Mouse (Mus musculus): ENCODE measurements around the gene Slc6a9. TPM values are rescaled to one million over a fixed set of nuclear protein-coding genes. Genes with fewer than 3 reads are reported as not detected.
A peak's percentile ranks its signal among the peaks of the same experiment; 100 is the strongest.

Slc6a9 gene
- polyA plus RNA-seq, 1 experiment, result 197 TPM

DNA sequence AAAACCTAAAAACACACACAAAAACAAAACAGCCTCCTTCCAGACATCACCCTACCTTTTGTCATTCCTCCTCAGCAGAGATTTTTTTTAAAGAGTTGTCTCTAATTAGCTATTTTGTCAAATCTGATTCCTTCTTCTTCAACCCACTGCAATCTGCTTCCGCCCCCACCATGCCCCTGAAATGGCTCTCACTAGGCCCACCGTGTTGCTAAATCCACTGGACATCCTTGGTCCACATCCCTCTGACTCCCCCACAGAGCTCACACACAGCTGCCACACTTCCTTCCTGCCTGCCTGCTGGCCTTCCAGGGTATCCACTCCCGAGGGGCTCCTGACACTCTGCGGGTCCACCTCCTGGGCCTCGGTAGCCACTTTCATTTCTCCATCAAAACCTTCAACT lies 44.4 kb downstream of the Slc6a9 start:
- no peaks in the 10 kb centered on the region for H3K27me3 ChIP-seq (ENCODE audit: control insufficient read depth, insufficient read depth, low read length)
- no peak for DNase-seq
- 63% methylated on average over 5 of the region's 5 CpGs for WGBS
- no peak overlapping the region for H3K4me3 ChIP-seq (replicated peaks; ENCODE audit: insufficient read depth, low read depth, low read length)
- 0 out of 2 replicates have a peak, but pooled peaks cover 3% of the 10 kb centered on the region for H3K4me1 ChIP-seq (ENCODE audit: control insufficient read depth, insufficient read depth, low read length)
- H3K27ac ChIP-seq (ENCODE audit: insufficient read depth, low read length), result no peak overlapping the region
- TF ChIP-seq CTCF (IDR thresholded peaks at IDR 0.05; ENCODE audit: borderline replicate concordance, insufficient read depth, low read depth, low read length), result no peak
- TF ChIP-seq POLR2A (IDR thresholded peaks at IDR 0.05; ENCODE audit: borderline replicate concordance, insufficient read depth, low read length), result no peak

DNA sequence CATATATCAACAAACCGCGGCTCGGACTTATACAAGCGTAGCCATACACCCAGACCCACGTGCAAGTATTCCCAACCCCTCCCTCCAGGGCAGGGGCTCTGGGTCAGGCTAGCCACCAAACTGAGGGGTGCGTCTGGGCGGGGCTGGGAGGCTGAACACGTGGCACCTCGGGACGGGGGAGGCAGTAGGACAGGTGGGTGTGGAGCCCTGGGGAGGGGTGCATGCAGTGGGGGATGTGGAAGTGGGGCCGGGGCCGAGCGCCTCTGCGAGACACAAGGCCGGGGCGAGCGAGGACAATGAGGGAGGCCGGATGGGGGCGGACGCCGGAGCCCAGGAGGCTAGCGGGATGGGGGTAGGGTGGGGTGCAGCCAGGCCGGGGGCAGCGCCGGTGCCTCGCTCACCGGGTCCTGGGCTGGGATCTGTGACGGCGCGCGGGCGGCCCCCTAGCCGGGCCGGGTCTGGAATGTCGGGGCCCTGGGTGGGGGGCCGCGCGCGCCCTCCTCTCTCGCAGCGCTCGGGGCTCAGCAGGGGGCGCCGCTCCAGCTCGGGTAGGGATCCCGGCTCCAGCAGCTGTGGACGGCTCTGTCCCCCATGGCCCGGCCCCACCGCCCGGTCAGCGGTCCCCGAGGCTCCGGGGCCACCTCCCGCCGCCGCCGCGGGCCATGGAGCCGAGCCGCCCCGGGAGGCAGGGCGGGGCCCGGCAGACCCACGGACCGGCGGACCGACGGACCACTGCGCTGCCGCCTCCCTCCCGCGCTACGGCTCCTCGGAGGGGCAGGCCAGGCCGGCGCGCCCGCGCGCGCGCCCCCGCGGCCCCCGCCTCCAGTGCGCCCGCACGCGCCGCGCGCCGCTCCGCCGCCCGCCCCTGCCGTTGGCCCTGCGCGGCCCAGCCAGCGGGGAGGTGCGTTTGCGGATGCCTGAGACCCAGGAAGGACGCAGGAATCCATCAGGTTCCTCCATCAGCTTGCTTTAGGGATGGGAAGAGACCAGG lies 48.7 kb downstream of the Slc6a9 start, which contains the start of gene B4galt2:
B4galt2 (minus strand) TSS at position 787 of the 991 bp plus-strand sequence.
- WGBS, result under 1% methylated on average over 80 of the region's 103 CpGs
- peak within 1 kb of the TSS; percentile 74 for H3K27ac ChIP-seq (ENCODE audit: insufficient read depth, low read length)
- H3K4me3 ChIP-seq (replicated peaks; ENCODE audit: insufficient read depth, low read depth, low read length), result peak within 1 kb of the TSS; percentile 77
- no peaks in the 10 kb centered on the region for H3K27me3 ChIP-seq (ENCODE audit: control insufficient read depth, insufficient read depth, low read length)
- H3K4me1 ChIP-seq (ENCODE audit: control insufficient read depth, insufficient read depth, low read length), result peaks cover 16% of the 10 kb centered on the region
- TF ChIP-seq POLR2A (IDR thresholded peaks at IDR 0.05; ENCODE audit: borderline replicate concordance, insufficient read depth, low read length), result peak; percentile 49; the same call in 1 of the 2 replicates
- no peak for TF ChIP-seq CTCF (IDR thresholded peaks at IDR 0.05; ENCODE audit: borderline replicate concordance, insufficient read depth, low read depth, low read length)
- DNase-seq, result peak; percentile 70 to 71

DNA sequence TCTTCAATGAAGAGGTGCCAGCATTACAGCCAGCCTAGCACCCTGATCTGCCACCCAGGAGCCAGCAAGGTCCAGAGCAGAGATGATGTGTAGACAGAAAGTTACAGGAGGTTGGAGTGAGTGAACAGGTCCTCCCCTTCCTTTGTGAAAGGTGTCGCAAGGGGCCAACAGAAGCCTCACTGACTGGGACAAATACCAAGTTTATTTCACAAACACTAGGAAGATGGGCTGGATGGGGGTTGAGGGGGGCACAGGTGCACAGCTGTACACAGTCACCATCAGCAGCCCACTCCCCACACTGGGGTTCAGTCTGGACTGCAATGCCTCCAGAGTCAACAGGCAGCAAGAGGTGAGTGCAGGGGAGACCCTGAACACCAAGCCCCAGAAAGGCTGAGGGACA lies 49.8 kb downstream of the Slc6a9 start:
- TF ChIP-seq POLR2A (IDR thresholded peaks at IDR 0.05; ENCODE audit: borderline replicate concordance, insufficient read depth, low read length) (no peak), CTCF (IDR thresholded peaks at IDR 0.05; ENCODE audit: borderline replicate concordance, insufficient read depth, low read depth, low read length) (no peak)
- WGBS, result 75% methylated on average over 1 of the region's 1 CpGs
- no peaks in the 10 kb centered on the region for H3K27me3 ChIP-seq (ENCODE audit: control insufficient read depth, insufficient read depth, low read length)
- H3K4me3 ChIP-seq (replicated peaks; ENCODE audit: insufficient read depth, low read depth, low read length), result no peak overlapping the region
- H3K27ac ChIP-seq (ENCODE audit: insufficient read depth, low read length), result no peak overlapping the region
- no peak for DNase-seq
- H3K4me1 ChIP-seq (ENCODE audit: control insufficient read depth, insufficient read depth, low read length), result peaks cover 16% of the 10 kb centered on the region

DNA sequence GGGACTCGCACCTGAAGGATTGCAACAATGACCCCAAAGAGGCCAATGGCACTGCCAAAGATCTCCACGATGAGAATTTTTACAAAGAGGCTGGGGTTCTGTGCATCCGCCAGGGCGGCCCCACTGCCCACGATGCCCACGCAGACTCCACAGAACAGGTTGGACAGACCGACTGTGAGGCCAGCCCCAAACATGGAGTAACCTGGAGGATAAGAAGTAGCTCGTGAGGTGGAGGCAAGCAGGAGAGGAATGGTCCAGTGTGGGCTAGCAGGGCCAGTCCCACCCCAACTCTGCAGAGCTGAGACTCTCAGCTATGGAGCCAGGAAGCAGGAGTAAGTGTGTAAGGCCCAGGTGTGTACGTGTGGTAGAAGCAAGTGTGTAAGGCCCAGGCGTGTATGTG lies 50.8 kb downstream of the Slc6a9 start:
- Histone ChIP-seq H3K27ac (ENCODE audit: insufficient read depth, low read length) (no peak overlapping the region), H3K4me3 (replicated peaks; ENCODE audit: insufficient read depth, low read depth, low read length) (no peak overlapping the region), H3K4me1 (ENCODE audit: control insufficient read depth, insufficient read depth, low read length) (peaks cover 16% of the 10 kb centered on the region), H3K27me3 (ENCODE audit: control insufficient read depth, insufficient read depth, low read length) (no peaks in the 10 kb centered on the region)
- TF ChIP-seq POLR2A (IDR thresholded peaks at IDR 0.05; ENCODE audit: borderline replicate concordance, insufficient read depth, low read length), result no peak
- no peak for TF ChIP-seq CTCF (IDR thresholded peaks at IDR 0.05; ENCODE audit: borderline replicate concordance, insufficient read depth, low read depth, low read length)
- no peak for DNase-seq
- 94% methylated on average over 10 of the region's 10 CpGs for WGBS

DNA sequence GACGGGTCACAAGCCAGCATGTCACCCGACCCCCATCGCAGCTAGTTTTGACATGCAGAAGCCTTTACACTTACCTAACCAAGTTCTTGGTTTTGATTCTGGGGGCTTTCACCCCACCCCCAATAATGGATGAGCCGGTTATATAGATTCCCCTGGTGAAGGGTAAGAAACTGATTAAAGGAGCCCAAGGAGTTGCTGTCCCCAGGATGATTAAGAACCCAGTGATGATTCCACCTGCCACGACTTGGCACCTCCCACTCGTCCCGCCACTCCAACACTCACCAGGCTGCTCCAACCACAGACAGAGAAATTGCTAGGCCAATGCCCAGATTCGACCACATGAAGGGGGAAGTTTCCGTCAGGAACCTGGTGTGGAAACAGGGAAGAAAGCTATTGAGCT lies 51.7 kb downstream of the Slc6a9 start:
- H3K27me3 ChIP-seq (ENCODE audit: control insufficient read depth, insufficient read depth, low read length), result no peaks in the 10 kb centered on the region
- 56% methylated on average over 9 of the region's 9 CpGs for WGBS
- H3K4me3 ChIP-seq (replicated peaks; ENCODE audit: insufficient read depth, low read depth, low read length), result peak overlapping the region; percentile 93
- no peak for DNase-seq
- H3K27ac ChIP-seq (ENCODE audit: insufficient read depth, low read length), result no peak overlapping the region
- TF ChIP-seq POLR2A (IDR thresholded peaks at IDR 0.05; ENCODE audit: borderline replicate concordance, insufficient read depth, low read length) (no peak), CTCF (IDR thresholded peaks at IDR 0.05; ENCODE audit: borderline replicate concordance, insufficient read depth, low read depth, low read length) (no peak)
- peaks cover 19% of the 10 kb centered on the region for H3K4me1 ChIP-seq (ENCODE audit: control insufficient read depth, insufficient read depth, low read length)

DNA sequence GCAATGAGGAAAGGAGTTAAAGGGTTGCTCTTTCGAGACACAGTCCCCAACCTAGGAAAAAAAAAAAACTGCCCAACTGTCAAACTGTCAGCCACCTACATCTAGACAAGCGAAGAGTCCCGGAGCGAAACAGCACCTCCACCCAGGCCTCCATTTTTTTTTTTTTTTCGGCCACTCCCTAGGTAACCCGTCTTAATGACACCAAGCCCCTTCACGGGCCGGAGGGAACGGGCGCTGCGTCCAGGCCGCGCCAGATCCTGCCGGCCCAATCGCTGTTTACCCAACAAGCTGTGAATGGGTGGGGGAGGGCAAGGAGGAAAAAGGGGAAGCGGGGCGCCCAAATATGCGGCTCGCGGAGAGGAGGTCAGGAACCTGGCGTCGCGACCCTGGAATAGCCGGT lies 52.3 kb downstream of the Slc6a9 start:
- Histone ChIP-seq H3K27me3 (ENCODE audit: control insufficient read depth, insufficient read depth, low read length) (no peaks in the 10 kb centered on the region), H3K27ac (ENCODE audit: insufficient read depth, low read length) (peak overlapping the region; percentile 49; the same call in 1 of the 2 replicates), H3K4me3 (replicated peaks; ENCODE audit: insufficient read depth, low read depth, low read length) (peak overlapping the region; percentile 93), H3K4me1 (ENCODE audit: control insufficient read depth, insufficient read depth, low read length) (peaks cover 22% of the 10 kb centered on the region)
- TF ChIP-seq CTCF (IDR thresholded peaks at IDR 0.05; ENCODE audit: borderline replicate concordance, insufficient read depth, low read depth, low read length) (no peak), POLR2A (IDR thresholded peaks at IDR 0.05; ENCODE audit: borderline replicate concordance, insufficient read depth, low read length) (no peak)
- WGBS, result under 1% methylated on average over 24 of the region's 24 CpGs
- no peak for DNase-seq

DNA sequence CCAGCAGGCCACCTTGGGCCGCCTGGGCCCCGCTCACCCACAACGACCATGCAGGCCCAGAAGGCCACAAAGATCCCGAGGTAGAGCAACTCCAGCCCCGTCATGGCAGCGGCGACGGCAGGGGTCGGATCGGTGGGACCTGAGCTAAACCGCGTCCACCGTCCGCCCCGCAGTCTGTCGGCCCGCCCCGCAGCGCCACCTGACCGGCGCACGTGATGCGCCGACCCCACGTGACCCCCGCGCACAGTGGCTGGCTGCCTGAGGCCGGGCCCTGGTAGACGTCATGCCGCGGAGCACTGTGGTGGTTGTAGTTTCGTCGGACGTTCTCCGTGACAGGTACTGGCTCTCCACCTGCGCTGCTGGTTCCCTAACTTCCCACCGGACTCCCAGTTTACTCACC lies 52.8 kb downstream of the Slc6a9 start, which contains the start of gene Atp6v0b:
Atp6v0b (minus strand) TSS at position 201 of the 400 bp plus-strand sequence.
- H3K4me1 ChIP-seq (ENCODE audit: control insufficient read depth, insufficient read depth, low read length), result peaks cover 22% of the 10 kb centered on the region
- H3K4me3 ChIP-seq (replicated peaks; ENCODE audit: insufficient read depth, low read depth, low read length), result peak within 1 kb of the TSS; percentile 93
- peak within 1 kb of the TSS; percentile 49; the same call in 1 of the 2 replicates for H3K27ac ChIP-seq (ENCODE audit: insufficient read depth, low read length)
- under 1% methylated on average over 37 of the region's 37 CpGs for WGBS
- peak; percentile 96 for DNase-seq
- H3K27me3 ChIP-seq (ENCODE audit: control insufficient read depth, insufficient read depth, low read length), result no peaks in the 10 kb centered on the region
- TF ChIP-seq CTCF (IDR thresholded peaks at IDR 0.05; ENCODE audit: borderline replicate concordance, insufficient read depth, low read depth, low read length) (no peak), POLR2A (IDR thresholded peaks at IDR 0.05; ENCODE audit: borderline replicate concordance, insufficient read depth, low read length) (peak; percentile 88)
